Mouse (Mus musculus) thymus, adult 18-20 months (tissue): ENCODE data around the gene Zfp3.

ENCODE experiments used
- DNase-seq, 2 experiments: peaks; one replicate each; pipeline ENCODE4 v3.0.0; 2022; ENCODE audit warnings: mixed read lengths in 2 of 2

Gene Zfp3

GRCm38 (mm10) chr11:70763936-70764808 is at the start of gene Zfp3:
TSS of gene Zfp3 (plus strand) at chr11:70764209.
- DNase-seq = peak; percentile 73 to 78

- DNase-seq = no peak
Observed at GRCm38 (mm10) chr11:70715832-70716231, 48.2 kb upstream of the Zfp3 start.

GRCm38 (mm10) chr11:70718481-70718880 is 45.5 kb upstream of the Zfp3 start:
- DNase-seq = no peak

GRCm38 (mm10) chr11:70720567-70720966 is 43.4 kb upstream of the Zfp3 start:
- no peak for DNase-seq

GRCm38 (mm10) chr11:70721072-70721471 is 42.9 kb upstream of the Zfp3 start:
- DNase-seq = no peak

GRCm38 (mm10) chr11:70724706-70725105 is 39.3 kb upstream of the Zfp3 start:
- DNase-seq = no peak

- no peak for DNase-seq
Observed at GRCm38 (mm10) chr11:70726585-70726984, 37.4 kb upstream of the Zfp3 start.

GRCm38 (mm10) chr11:70727385-70727784 is 36.6 kb upstream of the Zfp3 start:
- no peak for DNase-seq

GRCm38 (mm10) chr11:70730427-70731038 is 33.5 kb upstream of the Zfp3 start:
- DNase-seq = no peak

GRCm38 (mm10) chr11:70731178-70731577 is 32.8 kb upstream of the Zfp3 start:
- DNase-seq = no peak

- no peak for DNase-seq
Observed at GRCm38 (mm10) chr11:70733256-70733655, 30.8 kb upstream of the Zfp3 start.

- DNase-seq = no peak
Observed at GRCm38 (mm10) chr11:70737749-70738148, 26.3 kb upstream of the Zfp3 start.

GRCm38 (mm10) chr11:70741603-70742002 is 22.4 kb upstream of the Zfp3 start:
- DNase-seq = no peak

- no peak for DNase-seq
Observed at GRCm38 (mm10) chr11:70742117-70742516, 21.9 kb upstream of the Zfp3 start.

- DNase-seq = no peak
Observed at GRCm38 (mm10) chr11:70742581-70743459, 21.2 kb upstream of the Zfp3 start.

- no peak for DNase-seq
Observed at GRCm38 (mm10) chr11:70745636-70746035, 18.4 kb upstream of the Zfp3 start.

GRCm38 (mm10) chr11:70747876-70748545 is 16.0 kb upstream of the Zfp3 start:
- DNase-seq = no peak

- DNase-seq = no peak
Observed at GRCm38 (mm10) chr11:70752337-70753017, 11.5 kb upstream of the Zfp3 start.

GRCm38 (mm10) chr11:70753146-70753545 is 10.9 kb upstream of the Zfp3 start:
- DNase-seq = no peak

GRCm38 (mm10) chr11:70754476-70754875 is 9.5 kb upstream of the Zfp3 start:
- no peak for DNase-seq

- DNase-seq = no peak
Observed at GRCm38 (mm10) chr11:70754958-70755357, 9.1 kb upstream of the Zfp3 start.

GRCm38 (mm10) chr11:70755645-70756044 is 8.4 kb upstream of the Zfp3 start:
- DNase-seq = peak; percentile 49 to 57
